Mouse (Mus musculus) gastrocnemius, postnatal 4 days (tissue): ENCODE measurements around the gene Itm2c. TPM values are rescaled to one million over a fixed set of nuclear protein-coding genes. Genes with fewer than 3 reads are reported as not detected.

Experiments used
- DNase-seq, 2 experiments: peaks; one replicate each; pipeline ENCODE4 v3.0.0; 2021 to 2022; ENCODE audit warnings: low spot score in 2 of 2, mixed read lengths in 2 of 2
- long read RNA-seq, 2 experiments: library from polyadenylated mRNA; stranded (forward); transcript quantifications; one replicate each; pipeline ENCODE4 v2.0.0; 2021
- total RNA-seq, 2 experiments: library from RNA; stranded (reverse); gene quantifications; 2 replicates each; pipeline ENCODE4 v1.2.3; 2021

The Itm2c gene
- 10 to 100 TPM; 79.6 to 80.8 TPM for total RNA-seq
- long read RNA-seq, experiment 1, transcript Itm2c-201 (6 exons, 2,230 nt): major isoform, 162 of 180 reads
- long read RNA-seq, experiment 1, partial matches to known transcripts: 10 of 180 reads
- long read RNA-seq, experiment 1, other reads (novel, unspliced or antisense): 5 of 180 reads
- long read RNA-seq, experiment 2, transcript Itm2c-201 (6 exons, 2,230 nt): major isoform, 168 of 188 reads
- long read RNA-seq, experiment 2, transcript Itm2c-202 (3 exons, 768 nt): minor isoform, 5 of 188 reads
- long read RNA-seq, experiment 2, partial matches to known transcripts: 7 of 188 reads
- long read RNA-seq, experiment 2, other reads (novel, unspliced or antisense): 8 of 188 reads

- peak; percentile 80 to 89 for DNase-seq
These were observed at the start of gene Itm2c for GRCm38 (mm10) chr1:85894231-85894747. Itm2c (plus strand) TSS chr1:85894281.

GRCm38 (mm10) chr1:85844981-85845380 is 49.1 kb upstream of the Itm2c start:
- DNase-seq: no peak

GRCm38 (mm10) chr1:85845476-85845875 is 48.6 kb upstream of the Itm2c start:
- no peak for DNase-seq

- DNase-seq: no peak
These were observed 45.1 kb upstream of the Itm2c start for GRCm38 (mm10) chr1:85849016-85849415.

GRCm38 (mm10) chr1:85850851-85851250 is 43.2 kb upstream of the Itm2c start:
- no peak for DNase-seq

- peak; percentile 31 to 51 for DNase-seq
These were observed 40.9 kb upstream of the Itm2c start for GRCm38 (mm10) chr1:85852996-85853689.

- DNase-seq: no peak
These were observed 40.2 kb upstream of the Itm2c start for GRCm38 (mm10) chr1:85853865-85854264.

GRCm38 (mm10) chr1:85854475-85854874 is 39.6 kb upstream of the Itm2c start:
- no peak for DNase-seq

- DNase-seq: no peak
These were observed 37.8 kb upstream of the Itm2c start for GRCm38 (mm10) chr1:85856266-85856665.

- no peak for DNase-seq
These were observed 36.8 kb upstream of the Itm2c start for GRCm38 (mm10) chr1:85857261-85857754.

GRCm38 (mm10) chr1:85864383-85864782 is 29.7 kb upstream of the Itm2c start:
- peak in 1 of 2 experiments; percentile 36 for DNase-seq

- no peak for DNase-seq
These were observed 24.1 kb upstream of the Itm2c start for GRCm38 (mm10) chr1:85870001-85870400.

GRCm38 (mm10) chr1:85870546-85870945 is 23.5 kb upstream of the Itm2c start:
- DNase-seq: no peak

- no peak for DNase-seq
These were observed 12.1 kb upstream of the Itm2c start for GRCm38 (mm10) chr1:85882003-85882402.

- no peak for DNase-seq
These were observed 6.9 kb upstream of the Itm2c start for GRCm38 (mm10) chr1:85887221-85887620.

GRCm38 (mm10) chr1:85894748-85895360 is 773 bp downstream of the Itm2c start:
- DNase-seq: peak in 1 of 2 experiments; percentile 50

- DNase-seq: peak in 1 of 2 experiments; percentile 50
These were observed 1.3 kb downstream of the Itm2c start for GRCm38 (mm10) chr1:85895391-85895837.

- no peak for DNase-seq
These were observed 2.0 kb downstream of the Itm2c start for GRCm38 (mm10) chr1:85896110-85896509.

GRCm38 (mm10) chr1:85896781-85897700 is 3.0 kb downstream of the Itm2c start:
- no peak for DNase-seq
